Mouse (Mus musculus): ENCODE results near the gene Irx5.

The Irx5 gene

GRCm38 (mm10) chr8:92357398-92357981, at the start of gene Irx5:
Gene Irx5, plus strand, starts transcription at chr8:92357625.
- peak; percentile 78 to 79 for DNase-seq (ENCODE audit: low spot score in 2 of 2)

GRCm38 (mm10) chr8:92312178-92312577, 45.2 kb upstream of the Irx5 start:
- DNase-seq (ENCODE audit: low spot score in 2 of 2) = no peak

- no peak for DNase-seq (ENCODE audit: low spot score in 2 of 2)
Measured at GRCm38 (mm10) chr8:92313707-92314106, 43.7 kb upstream of the Irx5 start.

- DNase-seq (ENCODE audit: low spot score in 2 of 2) = no peak
Measured at GRCm38 (mm10) chr8:92323751-92324150, 33.7 kb upstream of the Irx5 start.

GRCm38 (mm10) chr8:92327176-92327575, 30.2 kb upstream of the Irx5 start:
- DNase-seq (ENCODE audit: low spot score in 2 of 2) = no peak

GRCm38 (mm10) chr8:92329273-92329672, 28.2 kb upstream of the Irx5 start:
- no peak for DNase-seq (ENCODE audit: low spot score in 2 of 2)

GRCm38 (mm10) chr8:92331811-92332210, 25.6 kb upstream of the Irx5 start:
- DNase-seq (ENCODE audit: low spot score in 2 of 2) = peak; percentile 20 to 48

GRCm38 (mm10) chr8:92333406-92333805, 24.0 kb upstream of the Irx5 start:
- DNase-seq (ENCODE audit: low spot score in 2 of 2) = no peak

GRCm38 (mm10) chr8:92335079-92335478, 22.3 kb upstream of the Irx5 start:
- DNase-seq (ENCODE audit: low spot score in 2 of 2) = no peak

GRCm38 (mm10) chr8:92336041-92336440, 21.4 kb upstream of the Irx5 start:
- no peak for DNase-seq (ENCODE audit: low spot score in 2 of 2)

GRCm38 (mm10) chr8:92343544-92343943, 13.9 kb upstream of the Irx5 start:
- DNase-seq (ENCODE audit: low spot score in 2 of 2) = no peak

- DNase-seq (ENCODE audit: low spot score in 2 of 2) = peak in 1 of 2 experiments; percentile 30
Measured at GRCm38 (mm10) chr8:92349898-92350486, 7.4 kb upstream of the Irx5 start.

GRCm38 (mm10) chr8:92353405-92353804, 4.0 kb upstream of the Irx5 start:
- DNase-seq (ENCODE audit: low spot score in 2 of 2) = no peak

- DNase-seq (ENCODE audit: low spot score in 2 of 2) = no peak
Measured at GRCm38 (mm10) chr8:92354536-92355482, 2.6 kb upstream of the Irx5 start.

- peak; percentile 97 to 98 for DNase-seq (ENCODE audit: low spot score in 2 of 2)
Measured at GRCm38 (mm10) chr8:92355701-92356612, 1.5 kb upstream of the Irx5 start.

GRCm38 (mm10) chr8:92356613-92357375, 631 bp upstream of the Irx5 start:
- DNase-seq (ENCODE audit: low spot score in 2 of 2) = no peak

GRCm38 (mm10) chr8:92358141-92358999, 945 bp downstream of the Irx5 start:
- DNase-seq (ENCODE audit: low spot score in 2 of 2) = peak in 1 of 2 experiments; percentile 28

GRCm38 (mm10) chr8:92359000-92359832, 1.8 kb downstream of the Irx5 start:
- peak in 1 of 2 experiments; percentile 16 for DNase-seq (ENCODE audit: low spot score in 2 of 2)

- DNase-seq (ENCODE audit: low spot score in 2 of 2) = no peak
Measured at GRCm38 (mm10) chr8:92359833-92360082, 2.3 kb downstream of the Irx5 start.
